Mouse (Mus musculus) limb, embryonic 15.5 days (tissue): Measurements from ENCODE around the gene Wnt6. TPM values are rescaled to one million over a fixed set of nuclear protein-coding genes. Genes with fewer than 3 reads are reported as not detected.

Source experiments
- polyA plus RNA-seq: library from polyadenylated mRNA; unstranded; fragments of >200 nt; fragmentation: Nextera tagmentation; extraction: Ambion mirVana; gene quantifications from 2 replicates; pipeline ENCODE4 v1.2.1, GENCODE M21; 2015

Gene Wnt6
- polyA plus RNA-seq, 1 experiment from 2014 or later, result 53.6 TPM

Other genes with a start within 250 kb of the Wnt6 start
- 0.92 and 1.6 TPM in 2 replicates for gene Plcd4, start 229.0 kb upstream of the Wnt6 start, polyA plus RNA-seq
- gene Usp37, start 227.6 kb upstream of the Wnt6 start, polyA plus RNA-seq, result 26.3 and 30.5 TPM in 2 replicates
- gene Zfp142, start 183.6 kb upstream of the Wnt6 start, polyA plus RNA-seq, result 7.3 and 7.5 TPM in 2 replicates
- 14.0 and 16.4 TPM in 2 replicates for gene Bcs1l, start 183.6 kb upstream of the Wnt6 start, polyA plus RNA-seq
- 40.7 and 41.0 TPM in 2 replicates for gene Rnf25, start 170.5 kb upstream of the Wnt6 start, polyA plus RNA-seq
- gene Stk36, start 170.4 kb upstream of the Wnt6 start, polyA plus RNA-seq, result 5.4 and 6.5 TPM in 2 replicates
- 10.3 and 12.3 TPM in 2 replicates for gene Ttll4, start 110.1 kb upstream of the Wnt6 start, polyA plus RNA-seq
- 9.7 and 10.5 TPM in 2 replicates for gene Cyp27a1, start 58.3 kb upstream of the Wnt6 start, polyA plus RNA-seq
- gene Prkag3, start 22.7 kb upstream of the Wnt6 start, polyA plus RNA-seq, result 2.8 and 7.5 TPM in 2 replicates
- 9.0 and 9.1 TPM in 2 replicates for gene Wnt10a, start 19.6 kb downstream of the Wnt6 start, polyA plus RNA-seq
- not detected in 2 replicates for gene Cdk5r2, start 83.0 kb downstream of the Wnt6 start, polyA plus RNA-seq
- gene Fev, start 113.5 kb downstream of the Wnt6 start, polyA plus RNA-seq, result 0.17 TPM in 1 of 2 replicates, not detected in the other
- 0.28 TPM in 1 of 2 replicates, not detected in the other for gene Cryba2, start 121.3 kb downstream of the Wnt6 start, polyA plus RNA-seq
- not detected in 2 replicates for gene Cfap65, start 163.7 kb downstream of the Wnt6 start, polyA plus RNA-seq
- 4.8 and 8.2 TPM in 2 replicates for gene Ihh, start 179.8 kb downstream of the Wnt6 start, polyA plus RNA-seq